Mouse (Mus musculus) c-Kit-negative CD71-positive TER-119-positive erythroid progenitor cells, embryonic 14.5 days (primary cell): ENCODE data around the gene Ttc27.

ENCODE experiments used
- DNase-seq: peaks from one replicate; pipeline ENCODE4 v3.0.0-alpha.2; 2013; ENCODE audit warnings: low read depth, low spot score

Gene Ttc27

GRCm38 (mm10) chr17:74876954-74877353 lies 159.4 kb downstream of the Ttc27 start:
- no peak for DNase-seq

- DNase-seq: no peak
These were observed 162.2 kb downstream of the Ttc27 start for GRCm38 (mm10) chr17:74879768-74880167.

DNA sequence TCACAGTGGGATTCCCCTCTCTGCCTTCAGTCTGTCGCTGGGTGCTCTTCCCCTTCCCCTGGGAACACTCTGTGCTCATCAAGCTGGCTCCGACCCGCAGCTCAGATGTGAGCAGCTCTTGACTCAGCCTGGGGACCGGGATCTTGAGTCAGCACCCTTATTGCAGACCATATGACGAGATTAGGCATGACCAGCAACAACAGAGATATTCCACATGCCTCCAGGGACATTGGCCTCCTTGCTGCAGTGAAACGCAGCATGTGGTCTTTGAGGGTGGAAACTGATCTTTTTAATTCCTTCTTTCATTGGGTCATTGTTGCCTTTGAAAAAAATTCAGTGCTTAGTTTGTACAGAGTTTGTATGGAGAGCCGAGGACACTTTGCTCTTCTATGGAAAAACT lies 169.5 kb downstream of the Ttc27 start:
- DNase-seq: no peak

DNA sequence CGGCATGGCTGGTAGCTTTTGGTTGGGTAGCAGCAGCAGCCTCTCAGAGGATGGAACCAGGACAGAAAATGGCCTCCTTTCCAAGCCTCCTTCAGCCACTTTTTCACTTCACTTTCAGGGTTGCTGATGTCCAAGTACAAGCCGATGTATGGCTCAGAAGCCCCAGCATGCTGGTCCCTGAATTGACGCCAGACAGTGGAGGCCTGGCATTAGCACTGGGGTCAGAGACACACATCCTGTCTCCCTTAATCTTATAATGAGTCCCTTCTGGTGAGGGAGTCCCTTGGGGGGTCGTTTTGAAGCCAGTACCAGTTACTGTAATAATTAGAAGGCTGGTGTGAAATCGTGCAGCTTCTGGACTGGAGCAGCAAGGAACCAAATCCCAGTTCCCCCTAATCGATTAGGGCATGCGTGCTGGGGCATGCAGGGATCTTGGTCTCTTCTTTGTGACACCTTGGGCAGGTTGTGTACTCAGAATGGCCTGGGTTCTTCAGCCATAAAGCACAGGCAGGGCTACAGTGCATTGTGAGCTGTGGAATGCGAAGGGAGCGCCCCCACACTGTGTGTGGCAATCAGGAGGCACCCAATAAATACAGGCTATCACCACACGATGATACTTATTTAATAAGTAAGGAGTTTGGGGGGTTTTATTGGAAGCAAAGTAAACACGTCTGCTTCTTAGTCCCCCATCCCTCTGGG lies 171.5 kb downstream of the Ttc27 start:
- DNase-seq: no peak

DNA sequence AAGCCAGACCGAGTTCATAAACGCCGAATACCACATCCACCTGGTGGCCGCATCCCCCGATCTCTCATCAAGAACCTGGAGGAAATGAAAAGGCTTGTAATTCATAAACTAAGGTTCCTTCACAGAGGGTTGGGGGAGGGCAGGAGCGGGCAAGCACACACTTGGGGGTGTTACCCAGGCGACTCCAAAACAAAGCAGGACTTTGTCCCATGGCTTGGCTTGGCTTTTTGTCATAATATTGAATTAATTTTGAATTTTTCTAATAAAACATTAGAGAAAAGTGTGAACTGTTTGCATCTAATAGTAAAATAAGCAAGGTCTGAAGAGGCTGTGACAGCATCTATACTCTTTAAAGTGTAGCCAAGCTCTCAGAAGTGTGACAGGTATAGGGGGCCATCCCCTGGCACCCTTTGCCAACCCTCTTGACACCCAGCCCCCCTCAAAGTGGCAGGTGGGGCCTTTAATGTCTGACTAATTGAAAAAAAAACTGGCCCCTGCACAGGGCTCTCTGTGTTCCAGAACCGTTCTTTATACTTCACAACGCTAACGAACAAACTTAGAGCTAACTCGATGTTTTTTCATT lies 172.1 kb downstream of the Ttc27 start:
- DNase-seq: no peak

DNA sequence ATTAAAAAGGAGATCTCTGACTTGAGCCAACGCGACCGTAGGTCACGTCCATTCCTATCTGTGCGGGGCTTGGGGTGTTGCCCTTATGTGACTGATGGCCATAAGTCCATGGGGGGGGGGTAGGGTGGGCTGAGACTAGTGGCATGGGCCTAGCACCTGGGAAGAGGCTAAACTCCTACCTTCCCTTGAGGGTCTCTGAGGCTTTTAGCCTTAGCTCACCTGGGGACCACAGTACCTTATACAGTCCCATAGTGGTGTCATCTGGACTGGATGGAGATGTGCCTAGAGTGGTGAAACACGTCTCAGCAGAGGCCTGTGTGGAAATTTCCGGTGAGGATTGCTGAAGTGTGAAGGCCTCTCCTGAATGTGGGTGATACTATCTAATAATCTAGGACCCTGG lies 184.9 kb downstream of the Ttc27 start:
- DNase-seq: no peak

- DNase-seq: no peak
These were observed 186.1 kb downstream of the Ttc27 start for GRCm38 (mm10) chr17:74903411-74904331.

DNA sequence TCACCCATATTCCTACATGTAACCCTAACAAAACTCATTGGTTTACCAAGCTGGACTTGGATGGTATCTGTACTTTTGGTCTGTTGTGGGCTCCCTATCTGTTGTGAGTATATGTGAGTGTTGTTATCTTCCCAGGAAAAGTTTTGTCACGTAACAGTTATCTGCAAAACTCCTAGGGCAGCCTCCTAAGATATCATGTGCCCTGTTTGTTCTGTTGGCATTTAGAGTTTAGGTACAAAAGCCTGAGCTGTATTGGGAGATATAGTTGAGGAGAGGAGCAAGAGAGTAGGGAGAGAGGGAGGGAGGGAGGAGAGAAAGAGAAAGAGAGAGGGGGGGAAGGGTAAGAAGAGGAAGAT lies 186.8 kb downstream of the Ttc27 start:
- DNase-seq: no peak

DNA sequence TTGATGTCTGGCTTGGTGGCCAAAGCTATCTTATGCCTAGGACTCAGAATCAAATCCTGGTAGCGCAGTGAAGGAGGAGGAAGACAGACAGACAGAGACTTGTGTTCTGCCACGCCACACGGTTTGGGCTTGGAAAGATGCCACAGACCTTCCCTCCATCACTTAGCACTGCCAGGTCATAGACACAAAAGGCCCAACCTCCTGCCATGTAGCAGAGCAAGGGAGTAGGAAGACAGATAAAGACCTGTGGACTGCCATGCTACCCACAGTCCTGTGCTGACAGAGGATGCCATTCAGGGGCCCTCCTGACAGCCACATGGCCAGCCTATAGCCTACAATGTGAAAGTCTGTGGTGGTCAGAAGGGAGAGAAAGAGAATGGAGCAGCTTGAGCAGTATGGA lies 187.4 kb downstream of the Ttc27 start:
- DNase-seq: no peak

DNA sequence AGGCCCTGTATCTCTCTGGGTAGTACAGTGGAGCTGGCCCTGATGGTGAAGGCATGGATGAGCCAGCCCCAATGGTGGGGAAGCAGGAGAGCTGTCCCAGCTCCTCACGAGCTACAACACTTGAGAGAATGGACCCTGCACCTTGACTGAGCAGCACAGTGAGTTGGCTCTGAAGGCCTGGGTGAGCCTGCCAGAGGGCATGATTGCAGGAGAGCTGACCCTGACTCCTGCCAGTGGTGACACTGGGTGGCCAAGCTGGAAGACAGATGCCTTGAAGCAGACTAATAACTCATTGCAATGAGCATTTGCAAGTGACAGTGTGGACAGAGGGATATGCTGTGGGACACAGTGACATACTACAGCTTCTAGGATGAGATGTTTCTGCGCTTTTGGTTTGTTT lies 195.5 kb downstream of the Ttc27 start:
- DNase-seq: no peak
